Mouse (Mus musculus) lung, adult 2 months (tissue): ENCODE measurements at regions not wholly inside any gene's neighbourhood (a gene's known extent, or its start where the extent isn't known, plus 50 kb on each side); places are given as distances from the start of the nearest gene placed in this dataset.

ENCODE experiments used
- DNase-seq: peaks from one replicate; pipeline ENCODE4 v3.0.0; 2022
- H3K4me1 ChIP-seq: fragments of 200-500 bp; 2 replicates; pipeline ENCODE4 v1.6.1; 2011; ENCODE audit warnings: low read length; ENCODE audit not compliant: control insufficient read depth, insufficient read depth
- H3K4me3 ChIP-seq: fragments of 200-500 bp; replicated peaks from 2 replicates; pipeline ENCODE3; 2011; ENCODE audit warnings: low read depth, mild to moderate bottlenecking, control low read depth, low read length; ENCODE audit errors: extremely low read depth
- CTCF ChIP-seq: fragments of 200-500 bp; IDR thresholded peaks from 2 replicates; pipeline ENCODE4 v1.5.1; 2011; ENCODE audit warnings: mild to moderate bottlenecking, low read length, control low read depth; ENCODE audit not compliant: insufficient read depth
- POLR2A ChIP-seq: fragments of 200-500 bp; IDR thresholded peaks from 2 replicates; pipeline ENCODE4 v1.6.1; 2011; ENCODE audit warnings: low read depth, mild to moderate bottlenecking, control low read depth, low read length, borderline replicate concordance; ENCODE audit errors: extremely low read depth
- WGBS: fragments of 180-500 bp; shearing (Covaris S2); methylation state at CpG from one replicate; pipeline ENCODE4 v1.1.7; 2018; 5-methylcytosine and 5-hydroxymethylcytosine counted together

- 58% methylated on average over 2 of the region's 2 CpGs for WGBS
- no peak for DNase-seq
- H3K4me3 ChIP-seq, result no peak overlapping the region
- H3K4me1 ChIP-seq, result no peaks in the 10 kb centered on the region
- no peak for TF ChIP-seq POLR2A
- no peak for TF ChIP-seq CTCF
Observed at GRCm38 (mm10) chr9:85423908-85424307, 96.8 kb upstream of the Tent5a start.

GRCm38 (mm10) chr9:85414391-85414790 lies 87.2 kb upstream of the Tent5a start:
- 70% methylated on average over 1 of the region's 1 CpGs for WGBS
- TF ChIP-seq CTCF (no peak), POLR2A (no peak)
- no peak for DNase-seq
- Histone ChIP-seq H3K4me1 (no peaks in the 10 kb centered on the region), H3K4me3 (no peak overlapping the region)

- no peak for DNase-seq
- 12% methylated on average over 1 of the region's 1 CpGs for whole genome bisulfite sequencing
- TF ChIP-seq CTCF (no peak), POLR2A (no peak)
- no peaks in the 10 kb centered on the region for H3K4me1 ChIP-seq
- no peak overlapping the region for H3K4me3 ChIP-seq
Observed at GRCm38 (mm10) chr9:85413813-85414212, 86.7 kb upstream of the Tent5a start.

- H3K4me1 ChIP-seq, result no peaks in the 10 kb centered on the region
- H3K4me3 ChIP-seq, result no peak overlapping the region
- WGBS, result 26% methylated on average over 11 of the region's 11 CpGs
- DNase-seq, result no peak
- TF ChIP-seq POLR2A, result no peak
Observed at GRCm38 (mm10) chr9:85410643-85411296, 83.6 kb upstream of the Tent5a start.

- Histone ChIP-seq H3K4me3 (no peak overlapping the region), H3K4me1 (no peaks in the 10 kb centered on the region)
- 70% methylated on average over 4 of the region's 4 CpGs for WGBS
- no peak for DNase-seq
- no peak for TF ChIP-seq POLR2A
- TF ChIP-seq CTCF, result no peak
Observed at GRCm38 (mm10) chr9:85409974-85410506, 82.9 kb upstream of the Tent5a start.

GRCm38 (mm10) chr9:85408461-85408860 lies 81.3 kb upstream of the Tent5a start:
- TF ChIP-seq CTCF (no peak), POLR2A (no peak)
- WGBS, result 80% methylated on average over 5 of the region's 5 CpGs
- Histone ChIP-seq H3K4me1 (no peaks in the 10 kb centered on the region), H3K4me3 (no peak overlapping the region)
- DNase-seq, result no peak

- TF ChIP-seq POLR2A (no peak), CTCF (no peak)
- WGBS, result 73% methylated on average over 1 of the region's 1 CpGs
- H3K4me1 ChIP-seq, result no peaks in the 10 kb centered on the region
- no peak overlapping the region for H3K4me3 ChIP-seq
- DNase-seq, result no peak
Observed at GRCm38 (mm10) chr9:85407592-85407991, 80.4 kb upstream of the Tent5a start.

GRCm38 (mm10) chr9:85401736-85402135 lies 74.6 kb upstream of the Tent5a start:
- TF ChIP-seq POLR2A (no peak), CTCF (no peak)
- H3K4me1 ChIP-seq, result no peaks in the 10 kb centered on the region; the same call in 1 of the 2 replicates
- H3K4me3 ChIP-seq, result no peak overlapping the region
- no peak for DNase-seq
- WGBS, result 50% methylated on average over 1 of the region's 1 CpGs

- WGBS, result 41% methylated on average over 12 of the region's 12 CpGs
- Histone ChIP-seq H3K4me3 (no peak overlapping the region), H3K4me1 (no peaks in the 10 kb centered on the region; the same call in 1 of the 2 replicates)
- TF ChIP-seq POLR2A (no peak), CTCF (no peak)
- DNase-seq, result no peak
Observed at GRCm38 (mm10) chr9:85400600-85401313, 73.6 kb upstream of the Tent5a start.

- WGBS, result 43% methylated on average over 6 of the region's 6 CpGs
- no peak for DNase-seq
- Histone ChIP-seq H3K4me3 (no peak overlapping the region), H3K4me1 (no peaks in the 10 kb centered on the region)
- TF ChIP-seq POLR2A (no peak), CTCF (no peak)
Observed at GRCm38 (mm10) chr9:85394975-85395374, 67.8 kb upstream of the Tent5a start.
